Mouse (Mus musculus) right cerebral cortex, postnatal 14 days (tissue): ENCODE measurements around the gene Ptov1.
A peak's percentile ranks its signal among the peaks of the same experiment; 100 is the strongest.
"Not testable (repeated sequence)": the region's sequence is repeated elsewhere in the genome, so short reads cannot be mapped to it uniquely, and the experiment has no call there.

ENCODE experiments used
- DNase-seq: peaks from one replicate; pipeline ENCODE4 v3.0.0; 2022

Gene Ptov1

GRCm38 (mm10) chr7:44886964-44887363 lies 17.4 kb upstream of the Ptov1 start:
- DNase-seq: no peak

GRCm38 (mm10) chr7:44884637-44885036 lies 15.0 kb upstream of the Ptov1 start:
- no peak for DNase-seq

GRCm38 (mm10) chr7:44883036-44883435 lies 13.4 kb upstream of the Ptov1 start:
- DNase-seq: no peak

GRCm38 (mm10) chr7:44877833-44878232 lies 8.2 kb upstream of the Ptov1 start:
- no peak for DNase-seq

GRCm38 (mm10) chr7:44871774-44872173 lies 2.2 kb upstream of the Ptov1 start:
- DNase-seq: not testable (repeated sequence)

- no peak for DNase-seq
These were observed 1.6 kb upstream of the Ptov1 start for GRCm38 (mm10) chr7:44871181-44871580.

- no peak for DNase-seq
These were observed 1.0 kb upstream of the Ptov1 start for GRCm38 (mm10) chr7:44870614-44871013.

GRCm38 (mm10) chr7:44868919-44869696 lies 480 bp downstream of the Ptov1 start:
- peak; percentile 50 for DNase-seq

- DNase-seq: no peak
These were observed 1.1 kb downstream of the Ptov1 start for GRCm38 (mm10) chr7:44868465-44868864.

GRCm38 (mm10) chr7:44867802-44868201 lies 1.8 kb downstream of the Ptov1 start:
- DNase-seq: no peak

- no peak for DNase-seq
These were observed 2.4 kb downstream of the Ptov1 start for GRCm38 (mm10) chr7:44867010-44867702.

GRCm38 (mm10) chr7:44866276-44867009 lies 3.1 kb downstream of the Ptov1 start:
- DNase-seq: no peak

- no peak for DNase-seq
These were observed 4.7 kb downstream of the Ptov1 start for GRCm38 (mm10) chr7:44864595-44865542.

GRCm38 (mm10) chr7:44863982-44864494 lies 5.5 kb downstream of the Ptov1 start:
- DNase-seq: no peak

- DNase-seq: no peak
These were observed 6.4 kb downstream of the Ptov1 start for GRCm38 (mm10) chr7:44863210-44863609.

GRCm38 (mm10) chr7:44862434-44862833 lies 7.2 kb downstream of the Ptov1 start:
- DNase-seq: no peak

- DNase-seq: no peak
These were observed 8.2 kb downstream of the Ptov1 start for GRCm38 (mm10) chr7:44861429-44861816.

GRCm38 (mm10) chr7:44860576-44861428 lies 8.8 kb downstream of the Ptov1 start:
- DNase-seq: peak; percentile 77

GRCm38 (mm10) chr7:44859896-44860295 lies 9.7 kb downstream of the Ptov1 start:
- DNase-seq: no peak

- DNase-seq: no peak
These were observed 11.7 kb downstream of the Ptov1 start for GRCm38 (mm10) chr7:44857905-44858304.

GRCm38 (mm10) chr7:44857042-44857552 lies 12.5 kb downstream of the Ptov1 start, which contains the start of gene Pnkp:
Gene Pnkp (plus strand): TSS chr7:44857139.
- DNase-seq: peak; percentile 88
